Comparison of ENCODE assay signal across 8 mouse cellular contexts in the genomic region with DNA sequence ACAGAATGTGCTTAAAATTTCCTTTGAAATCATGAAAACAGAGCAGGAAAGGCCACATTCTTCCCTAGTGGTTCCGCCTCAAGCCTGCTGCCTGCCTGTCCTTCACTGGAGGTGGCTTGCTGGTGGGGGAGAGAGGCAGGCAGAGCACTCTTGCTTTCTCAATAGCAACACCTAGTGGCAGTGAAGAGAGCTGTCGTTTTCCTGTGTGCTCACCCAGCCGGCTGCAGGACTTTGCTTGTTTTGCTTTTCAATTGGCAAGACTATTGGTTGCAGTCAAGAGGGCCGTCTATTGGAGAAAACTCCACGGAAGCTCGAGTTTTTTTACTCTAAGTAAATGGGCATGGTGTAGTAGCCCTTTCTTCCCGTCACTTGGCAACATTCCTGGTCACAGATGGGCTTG.
DNase-seq lines count a peak whose midpoint lies in the region; ATAC-seq and TF ChIP-seq lines count a peak whose summit lies in the region.

No protein-coding gene starts in this region.

- H3K4me3 ChIP-seq in C2C12 (ENCODE audit: insufficient read depth, poor library complexity, severe bottlenecking), result no peak overlapping the region
- H3K4me3 ChIP-seq in limb, embryonic 12.5 days (replicated peaks), result no peak overlapping the region
- H3K4me3 ChIP-seq in stomach, postnatal 0 days (ENCODE audit: low read depth, low read length), result no peak overlapping the region

- peak; percentile 83 for TF ChIP-seq CTCF in C2C12 (IDR thresholded peaks at IDR 0.05; ENCODE audit: control insufficient read depth, insufficient read depth, insufficient read length)
- peak; percentile 94 for TF ChIP-seq CTCF in stomach, postnatal 0 days (IDR thresholded peaks at IDR 0.05; ENCODE audit: low read depth)

- no peaks in the 10 kb centered on the region for H3K79me3 ChIP-seq in C2C12 (ENCODE audit: low read depth)

- peak; percentile 56; the same call in 1 of the 2 replicates for ATAC-seq in limb, embryonic 12.5 days (ENCODE audit: insufficient number of reproducible peaks, insufficient read depth, low FRiP score, low TSS enrichment, low read depth)
- peak; percentile 67; the same call in 1 of the 2 replicates for ATAC-seq in monocyte, adult 5-6 weeks (replicated peaks; ENCODE audit: insufficient number of reproducible peaks, low FRiP score, low TSS enrichment, poor library complexity, severe bottlenecking)
- ATAC-seq in stomach, postnatal 0 days (ENCODE audit: low FRiP score, low TSS enrichment), result peak; percentile 93

- H3K4me2 ChIP-seq in limb, embryonic 12.5 days, result no peak overlapping the region
- peak overlapping the region; percentile 42 for H3K4me2 ChIP-seq in stomach, postnatal 0 days (replicated peaks; ENCODE audit: low read depth)

- H3ac ChIP-seq in C2C12 (ENCODE audit: control insufficient read depth, insufficient read length, low read depth), result no peak overlapping the region

- no peaks in the 10 kb centered on the region for H3K9me3 ChIP-seq in limb, embryonic 12.5 days
- no peaks in the 10 kb centered on the region for H3K9me3 ChIP-seq in stomach, postnatal 0 days (ENCODE audit: control insufficient read depth, low read length)

- 21% methylated on average over 7 of the region's 7 CpGs for whole genome bisulfite sequencing in limb, embryonic 12.5 days
- 3% methylated on average over 7 of the region's 7 CpGs for WGBS in stomach, postnatal 0 days

- no peaks in the 10 kb centered on the region for H3K36me3 ChIP-seq in C2C12 (ENCODE audit: control insufficient read depth, insufficient read depth)
- H3K36me3 ChIP-seq in limb, embryonic 12.5 days, result peaks cover 32% of the 10 kb centered on the region
- H3K36me3 ChIP-seq in stomach, postnatal 0 days (ENCODE audit: control insufficient read depth, insufficient read depth, low read length), result no peaks in the 10 kb centered on the region

- no peak overlapping the region for H3K9ac ChIP-seq in limb, embryonic 12.5 days (replicated peaks)
- no peak overlapping the region for H3K9ac ChIP-seq in stomach, postnatal 0 days (ENCODE audit: low read length)

- H3K79me2 ChIP-seq in C2C12 (ENCODE audit: control insufficient read depth, insufficient read depth), result no peaks in the 10 kb centered on the region

- DNase-seq in T-cell, adult 2 months (ENCODE audit: low spot score), result peak; percentile 35
- DNase-seq in embryo, embryonic 11 days, result peak; percentile 87
- peak; percentile 63 for DNase-seq in gastrocnemius, postnatal 25 days
- peak; percentile 64 to 76 for DNase-seq in kidney, adult 8-10 months
- peak; percentile 68 for DNase-seq in stomach, postnatal 0 days (ENCODE audit: low spot score)

- H3K4me1 ChIP-seq in limb, embryonic 12.5 days (replicated peaks), result peaks cover 50% of the 10 kb centered on the region
- H3K4me1 ChIP-seq in stomach, postnatal 0 days (replicated peaks; ENCODE audit: control insufficient read depth, insufficient read depth), result no peaks in the 10 kb centered on the region

- no peak overlapping the region for H3K27ac ChIP-seq in limb, embryonic 12.5 days
- no peak overlapping the region for H3K27ac ChIP-seq in stomach, postnatal 0 days (replicated peaks)

- H3K27me3 ChIP-seq in C2C12 (ENCODE audit: control insufficient read depth, insufficient read depth, insufficient read length), result no peaks in the 10 kb centered on the region
- peaks cover 5% of the 10 kb centered on the region; the same call in 1 of the 2 replicates for H3K27me3 ChIP-seq in limb, embryonic 12.5 days
- no peaks in the 10 kb centered on the region for H3K27me3 ChIP-seq in stomach, postnatal 0 days (ENCODE audit: control insufficient read depth, insufficient read depth, low read length)

- no peak for TF ChIP-seq EP300 in stomach, postnatal 0 days (optimal IDR thresholded peaks at IDR 0.05)

TF ChIP-seq in C2C12, 6 proteins besides CTCF, POLR2A, EP300 and RAD21:
- no peak for TF ChIP-seq FOSL1 (IDR thresholded peaks at IDR 0.05; ENCODE audit: insufficient read depth, low read length, poor library complexity, severe bottlenecking)
- no peak for TF ChIP-seq USF1 (IDR thresholded peaks at IDR 0.05; ENCODE audit: low read depth)

Comparison
In these comparisons a context has a peak if more than half of its experiments do, and no peak if none do; other contexts are left out.
1. DNase-seq: peak in every context shown above with its lines; median percentile 87 in embryo, embryonic 11 days; 70 in kidney, adult 8-10 months; 68 in stomach, postnatal 0 days; 63 in gastrocnemius, postnatal 25 days; 35 in T-cell, adult 2 months.